Mouse (Mus musculus) right cerebral cortex, adult 2 months (tissue): ENCODE results near the gene Olfr1214.
"Not testable (repeated sequence)": the region's sequence is repeated elsewhere in the genome, so short reads cannot be mapped to it uniquely, and the experiment has no call there.

Experiments
- DNase-seq, 2 experiments: peaks; one replicate each; pipeline ENCODE4 v3.0.0; 2021 to 2022; ENCODE audit warnings: low spot score in 2 of 2

The Olfr1214 gene

GRCm38 (mm10) chr2:88992553-88992952 lies at the start of gene Olfr1214:
Olfr1214 (minus strand) TSS chr2:88992653.
- no peak for DNase-seq

DNA sequence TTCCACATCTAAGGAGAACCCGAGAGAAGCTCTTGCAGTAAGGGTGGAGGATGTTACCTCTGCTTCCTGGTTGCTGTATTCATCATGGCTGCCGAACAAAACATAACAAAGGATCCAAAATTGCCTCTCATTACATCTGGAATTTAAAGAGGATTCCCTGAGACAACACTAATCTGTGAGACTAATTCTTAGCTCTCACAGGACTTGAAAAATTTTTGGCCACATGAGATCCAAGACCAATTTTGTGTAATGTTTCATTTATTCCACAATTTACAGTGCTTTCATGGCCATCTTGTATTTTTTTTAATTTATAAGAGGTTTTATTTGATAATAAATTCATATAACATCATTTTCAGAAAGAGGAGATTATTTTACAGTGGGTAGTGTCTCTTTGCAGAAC lies 39.5 kb upstream of the Olfr1214 start, which contains the start of gene Olfr1217:
Gene Olfr1217, minus strand, starts transcription at position 101 of the 400 bp plus-strand sequence.
- no peak for DNase-seq

- DNase-seq: not testable (repeated sequence)
These were observed 29.0 kb upstream of the Olfr1214 start for GRCm38 (mm10) chr2:89021436-89021835.

GRCm38 (mm10) chr2:89018240-89018639 lies 25.8 kb upstream of the Olfr1214 start, which contains the start of gene Olfr1216:
Olfr1216 (minus strand) TSS chr2:89018340.
- no peak for DNase-seq

DNA sequence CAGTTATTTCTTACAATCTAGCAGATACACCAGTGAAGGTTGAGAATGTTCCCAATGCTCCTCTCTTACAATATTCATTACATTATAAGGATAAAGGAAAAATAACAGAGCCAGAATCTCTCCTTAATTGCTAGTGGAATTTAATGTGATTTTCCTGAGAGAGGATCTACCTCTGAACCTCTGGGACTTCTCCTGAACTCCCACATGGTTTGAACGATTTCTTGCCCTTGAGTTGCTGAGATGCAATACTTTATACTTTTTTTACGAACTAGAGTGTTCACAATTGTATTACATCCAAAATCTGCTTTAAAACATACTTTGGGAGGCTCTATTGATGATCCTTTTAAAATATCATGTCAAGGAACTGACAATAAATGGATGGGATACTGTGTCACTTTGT lies 14.4 kb upstream of the Olfr1214 start, which contains the start of gene Olfr1215:
Gene Olfr1215, minus strand, starts transcription at position 101 of the 400 bp plus-strand sequence.
- no peak for DNase-seq

DNA sequence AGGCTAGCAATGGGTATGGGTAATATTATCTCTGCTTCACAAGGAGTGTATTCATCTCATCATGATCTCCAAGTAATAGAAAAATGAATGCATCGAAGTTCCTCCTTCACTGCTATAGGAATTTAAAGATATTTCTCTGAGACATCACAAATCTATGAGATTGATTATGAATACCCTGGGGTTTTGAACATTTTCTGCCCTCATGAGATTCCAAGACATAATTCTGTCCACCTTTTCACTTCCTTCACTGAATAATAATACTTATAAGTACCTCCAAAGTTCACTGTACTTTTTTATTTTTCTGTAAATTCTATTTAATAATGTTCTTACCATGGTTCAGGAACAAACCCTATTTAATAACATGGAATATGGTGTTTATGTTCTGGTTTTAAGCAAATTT lies 12.3 kb downstream of the Olfr1214 start, which contains the start of gene Gm13762:
Gene Gm13762, minus strand, starts transcription at position 101 of the 400 bp plus-strand sequence.
- no peak for DNase-seq

DNA sequence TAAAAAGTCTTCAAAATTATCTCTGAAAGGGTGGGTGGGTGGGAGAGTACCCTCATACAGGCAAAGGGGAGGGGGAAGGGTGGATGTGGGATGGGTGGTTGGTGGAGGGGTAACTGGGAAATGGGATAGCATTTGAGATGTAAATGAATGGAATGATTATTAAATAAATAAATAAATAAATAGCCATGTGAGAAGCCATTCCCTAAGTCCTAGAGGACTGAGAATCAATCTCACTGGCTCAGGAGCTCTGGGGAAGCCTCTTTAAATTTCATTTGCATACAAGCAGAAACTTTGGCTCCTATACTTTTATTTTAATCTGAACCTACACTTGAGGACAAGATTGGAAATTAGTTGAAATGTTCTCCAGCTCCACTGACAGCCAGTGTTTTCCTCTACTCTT lies 38.8 kb downstream of the Olfr1214 start, which contains the start of gene Olfr1212:
Gene Olfr1212, plus strand, starts transcription at position 301 of the 400 bp plus-strand sequence.
- no peak for DNase-seq

GRCm38 (mm10) chr2:88938011-88938410 lies 54.4 kb downstream of the Olfr1214 start, which contains the start of gene Olfr1211:
Olfr1211 (minus strand) TSS chr2:88938111.
- DNase-seq: no peak
